11 mouse cellular contexts compared by ENCODE assay signal in the genomic region with DNA sequence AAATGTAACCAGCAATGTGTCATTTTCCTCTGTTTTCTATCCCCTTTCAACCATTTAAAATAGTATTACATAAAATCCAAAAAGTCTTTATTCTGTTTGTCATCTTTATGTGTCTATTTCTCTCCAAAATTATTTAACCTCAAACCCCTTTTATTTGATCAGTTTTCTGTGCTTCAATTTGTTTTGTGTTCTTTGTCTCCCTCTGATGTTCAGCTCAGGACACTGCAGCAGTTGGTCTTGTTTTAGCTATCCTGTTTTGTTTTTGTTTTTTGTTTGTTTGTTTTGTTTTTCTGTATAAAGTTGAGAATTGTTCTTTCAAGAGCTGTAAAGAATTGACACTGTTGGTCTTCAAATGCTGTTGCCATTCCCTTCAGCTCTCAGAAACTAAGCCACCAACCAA. TPM values are rescaled to one million over a fixed set of nuclear protein-coding genes. Genes with fewer than 3 reads are reported as not detected.
DNase-seq lines count a peak whose midpoint lies in the region; ATAC-seq lines count a peak whose summit lies in the region.
"Had no signal": no experiment of that assay in that cellular context is flagged by ENCODE, and none has a peak within 500 bp of the region (broad histone marks: within the 10 kb centered on the region; RNA-seq: fewer than 3 reads in every experiment).

No protein-coding gene starts in this region.

- H3K36me3 ChIP-seq in heart, embryonic 11.5 days (ENCODE audit: control insufficient read depth, insufficient read depth, low read length): no peaks in the 10 kb centered on the region
- H3K36me3 ChIP-seq: neural tube, embryonic 13.5 days had no signal

- ATAC-seq in heart, embryonic 11.5 days (replicated peaks; ENCODE audit: insufficient number of reproducible peaks, low FRiP score, low TSS enrichment): no peak
- ATAC-seq: inflammation-experienced regulatory T-cells, adult 6 months had no signal

- H3K4me3 ChIP-seq in heart, embryonic 11.5 days (ENCODE audit: low read depth, low read length): no peak overlapping the region
- H3K4me3 ChIP-seq: neural tube, embryonic 13.5 days had no signal

- H3K9me3 ChIP-seq in heart, embryonic 11.5 days (replicated peaks; ENCODE audit: control insufficient read depth, low read length): 0 out of 2 replicates have a peak, but pooled peaks cover 2% of the 10 kb centered on the region
- H3K9me3 ChIP-seq: neural tube, embryonic 13.5 days had no signal

- peak; percentile 45 to 63 for DNase-seq in cerebellum, postnatal 10 days
- no peak for DNase-seq in cerebellum, adult 8-10 months
- peak; percentile 44 for DNase-seq in layer of hippocampus, adult 11-12 months (ENCODE audit: low spot score)
- DNase-seq in layer of hippocampus, adult 8-10 months (ENCODE audit: low spot score in 2 of 2): no peak
- DNase-seq in 3T3-L1 (ENCODE audit: low read depth, low spot score): peak; percentile 20
- DNase-seq in brain, embryonic 18.5 days (ENCODE audit: low read depth, low spot score): peak; percentile 8
- no peak for DNase-seq in ovary, postnatal 14 days (ENCODE audit: low spot score)
- DNase-seq: gastrocnemius, postnatal 36 days had no signal

- no peaks in the 10 kb centered on the region for H3K27me3 ChIP-seq in heart, embryonic 11.5 days (ENCODE audit: control insufficient read depth, insufficient read depth, low read length)
- H3K27me3 ChIP-seq: neural tube, embryonic 13.5 days had no signal

- H3K4me2 ChIP-seq in heart, embryonic 11.5 days: no peak overlapping the region
- H3K4me2 ChIP-seq: neural tube, embryonic 13.5 days had no signal

- H3K9ac ChIP-seq in heart, embryonic 11.5 days (ENCODE audit: low read depth, low read length): no peak overlapping the region
- H3K9ac ChIP-seq: neural tube, embryonic 13.5 days had no signal

- H3K27ac ChIP-seq in heart, embryonic 11.5 days (ENCODE audit: low read depth, low read length): no peak overlapping the region
- H3K27ac ChIP-seq: neural tube, embryonic 13.5 days had no signal

- no peaks in the 10 kb centered on the region for H3K4me1 ChIP-seq in heart, embryonic 11.5 days (ENCODE audit: control insufficient read depth, insufficient read depth, low read length)
- H3K4me1 ChIP-seq: neural tube, embryonic 13.5 days had no signal

RNA-seq across cellular contexts. Expression of gene Tnfaip8l3, which starts 44.5 kb away (rescaled TPM):
- total RNA-seq in layer of hippocampus, adult 8-10 months (2022): 10 to 100 TPM; 23.4 to 34.7 (median 26.4) TPM
- polyA plus RNA-seq in heart, embryonic 11.5 days (2014; fragmentation: Nextera tagmentation; extraction: Ambion mirVana): 0.19 TPM in 1 of 2 replicates, not detected in the other
- total RNA-seq: gastrocnemius, postnatal 36 days had no signal
- polyA plus RNA-seq: inflammation-experienced regulatory T-cells, adult 6 months had no signal

Comparison
In these comparisons a context has a peak if more than half of its experiments do, and no peak if none do; other contexts are left out.
1. DNase-seq: peak in cerebellum, postnatal 10 days (2 of 2), layer of hippocampus, adult 11-12 months (single experiment), 3T3-L1 (single experiment) and brain, embryonic 18.5 days (single experiment); none in cerebellum, adult 8-10 months (single experiment), layer of hippocampus, adult 8-10 months (0 of 2) and ovary, postnatal 14 days (single experiment).